Mouse (Mus musculus) stomach, adult 2 months (tissue): ENCODE data around the gene Zfp563. TPM values are rescaled to one million over a fixed set of nuclear protein-coding genes. Genes with fewer than 3 reads are reported as not detected.

Experiments used
- polyA plus RNA-seq: library from polyadenylated mRNA; depleted of rRNA; stranded (reverse); fragments of >200 nt; gene quantifications from 2 replicates; pipeline ENCODE4 v1.2.3, GENCODE M21; 2012; rRNA removed

Gene Zfp563
- polyA plus RNA-seq, result 0.26 and 0.51 TPM in 2 replicates

DNA sequence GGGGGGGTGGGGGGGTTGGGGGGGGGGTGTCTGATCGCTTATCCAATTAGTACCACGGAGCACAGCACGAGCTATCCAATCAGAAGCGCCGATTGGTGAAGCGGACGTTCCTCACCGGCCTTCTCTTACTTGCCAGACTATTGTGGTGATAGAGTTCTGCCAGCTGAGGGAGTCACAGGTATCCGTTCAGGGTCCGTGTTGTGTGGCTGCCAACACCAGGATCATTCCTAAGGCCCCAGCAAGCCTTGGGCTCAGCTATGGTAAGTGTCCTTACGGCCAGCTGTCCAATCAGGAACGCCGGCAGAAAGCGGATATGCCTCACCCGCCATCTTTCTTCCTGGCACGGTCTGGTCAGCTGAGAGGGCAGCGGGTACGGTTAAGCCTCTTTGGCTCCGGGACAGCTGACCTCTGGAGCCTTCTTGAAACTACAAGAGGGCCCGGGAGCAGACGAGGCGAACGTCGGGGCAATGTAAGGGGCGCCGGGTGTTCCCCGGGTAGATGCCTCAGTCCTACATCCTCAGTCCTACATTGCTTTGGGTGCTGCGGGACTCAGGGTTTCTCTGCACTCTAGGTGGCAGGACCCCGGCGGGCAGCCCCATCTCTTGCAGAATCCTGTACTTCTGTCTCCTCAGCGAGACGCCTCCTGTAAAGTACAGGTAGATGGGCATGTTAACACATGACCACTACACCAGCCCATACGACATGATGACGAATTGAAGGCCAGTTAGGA is at the start of gene Zfp563:
Zfp563 (plus strand) TSS at position 91 of the 730 bp plus-strand sequence.

DNA sequence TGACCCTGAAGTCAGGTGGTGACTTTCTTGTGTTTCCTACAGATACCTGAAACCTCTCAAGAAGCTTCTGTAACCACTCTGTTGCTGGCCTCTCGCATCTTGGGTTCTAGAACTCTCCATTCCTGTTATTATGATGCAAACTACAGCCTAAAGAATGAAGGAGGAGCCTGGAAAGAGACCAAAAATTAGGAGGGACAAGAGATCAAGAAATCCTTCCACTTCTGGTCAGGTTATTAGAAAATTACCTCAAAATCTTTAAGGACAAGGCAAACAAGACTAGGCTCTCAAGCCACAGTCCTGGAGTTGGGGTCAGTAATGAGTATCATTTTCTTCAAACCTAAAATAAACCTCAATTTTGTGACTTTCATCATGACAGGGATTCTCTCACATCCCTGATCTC is 21.2 kb upstream of the Zfp563 start, which contains the start of gene 4921501E09Rik:
4921501E09Rik (minus strand) TSS at position 101 of the 400 bp plus-strand sequence.

DNA sequence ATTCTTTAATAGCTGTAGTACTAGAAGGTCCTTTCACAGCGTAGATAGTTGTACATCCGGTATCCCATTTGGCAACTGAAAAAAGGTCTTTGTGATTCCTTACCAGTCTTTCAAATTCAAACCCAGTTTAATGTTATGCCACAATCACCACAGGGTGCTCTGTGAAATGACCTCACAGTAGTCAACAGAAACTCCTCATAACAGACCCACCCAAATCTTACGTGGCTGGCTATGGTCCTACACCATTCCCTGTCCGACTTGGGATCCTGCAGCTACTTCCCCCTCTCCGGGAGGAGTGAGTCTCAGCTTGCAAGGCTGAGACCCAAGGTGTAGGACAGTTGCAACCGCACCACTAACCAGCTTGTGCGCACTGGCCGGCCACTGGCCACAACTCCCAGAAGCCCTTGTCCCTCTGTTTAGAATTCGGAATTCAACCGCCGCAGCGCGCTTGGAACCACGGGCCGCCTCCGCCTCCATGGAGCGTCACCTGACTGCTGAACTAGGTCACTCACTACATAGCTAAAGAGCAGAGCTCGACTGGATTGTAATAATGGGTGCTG is 50.2 kb downstream of the Zfp563 start, which contains the start of gene Morc2b:
Morc2b (minus strand) TSS at position 423 of the 560 bp plus-strand sequence.

Other genes starting within 250 kb of the Zfp563 start
- 0.08 and 0.13 TPM in 2 replicates for gene Zfp870, start 197.7 kb upstream of the Zfp563 start, polyA plus RNA-seq
- gene Cyp4f14, start 172.0 kb upstream of the Zfp563 start, polyA plus RNA-seq, result 0.14 and 0.17 TPM in 2 replicates
- gene Cyp4f13, start 141.9 kb upstream of the Zfp563 start, polyA plus RNA-seq, result 26.1 and 29.8 TPM in 2 replicates
- gene Zfp472, start 123.5 kb upstream of the Zfp563 start, polyA plus RNA-seq, result 0.09 and 0.18 TPM in 2 replicates
- 0.12 and 0.41 TPM in 2 replicates for gene Zfp952, start 96.2 kb upstream of the Zfp563 start, polyA plus RNA-seq
- 0.03 TPM in 1 of 2 replicates, not detected in the other for gene Zfp763, start 55.9 kb upstream of the Zfp563 start, polyA plus RNA-seq
- not detected in 2 replicates for gene 4921501E09Rik, start 21.3 kb upstream of the Zfp563 start, polyA plus RNA-seq
- gene Morc2b, start 50.4 kb downstream of the Zfp563 start, polyA plus RNA-seq, result not detected in 2 replicates
- not detected in 2 replicates for gene Olfr55, start 79.1 kb downstream of the Zfp563 start, polyA plus RNA-seq
- gene Olfr239, start 102.0 kb downstream of the Zfp563 start, polyA plus RNA-seq, result not detected in 2 replicates
- gene Olfr1564, start 132.4 kb downstream of the Zfp563 start, polyA plus RNA-seq, result not detected in 2 replicates
- gene Zfp955a, start 165.8 kb downstream of the Zfp563 start, polyA plus RNA-seq, result 0.02 and 0.05 TPM in 2 replicates
- gene Olfr63, start 175.4 kb downstream of the Zfp563 start, polyA plus RNA-seq, result not detected in 2 replicates
- gene Zfp955b, start 200.2 kb downstream of the Zfp563 start, polyA plus RNA-seq, result 0.16 and 0.42 TPM in 2 replicates